Mouse (Mus musculus) bone marrow, adult 2 months (tissue): Measurements from ENCODE around the gene Naaladl1. TPM values are rescaled to one million over a fixed set of nuclear protein-coding genes. Genes with fewer than 3 reads are reported as not detected.

ENCODE experiments used
- H3K27ac ChIP-seq: fragments of 200-500 bp; 2 replicates; pipeline ENCODE4 v1.5.1; 2012; ENCODE audit warnings: low read depth, mild to moderate bottlenecking, control low read depth, inconsistent platforms, low read length; ENCODE audit not compliant: control insufficient read depth, poor library complexity, insufficient read depth
- H3K4me1 ChIP-seq: fragments of 200-500 bp; 2 replicates; pipeline ENCODE4 v1.6.1; 2011; ENCODE audit warnings: low read length; ENCODE audit not compliant: control insufficient read depth, insufficient read depth
- H3K4me3 ChIP-seq: fragments of 200-500 bp; replicated peaks from 2 replicates; pipeline ENCODE3; 2011; ENCODE audit warnings: mild to moderate bottlenecking, low read depth, low read length, control low read depth; ENCODE audit not compliant: control insufficient read depth
- CTCF ChIP-seq: fragments of 200-500 bp; IDR thresholded peaks from 2 replicates; pipeline ENCODE4 v1.5.1; 2011; ENCODE audit warnings: low read length, control low read depth; ENCODE audit not compliant: control insufficient read depth, insufficient read depth
- POLR2A ChIP-seq: fragments of 200-500 bp; IDR thresholded peaks from 2 replicates; pipeline ENCODE4 v1.6.1; 2011; ENCODE audit warnings: low read depth, mild to moderate bottlenecking, control low read depth, low read length, borderline replicate concordance; ENCODE audit not compliant: control insufficient read depth
- WGBS: fragments of 180-500 bp; shearing (Covaris S2); methylation state at CpG from one replicate; pipeline ENCODE4 v1.1.7; 2018; 5-methylcytosine and 5-hydroxymethylcytosine counted together
- polyA plus RNA-seq: library from polyadenylated mRNA; stranded (reverse); fragments of >200 nt; gene quantifications from 2 replicates; pipeline ENCODE4 v1.2.4, GENCODE M21; 2011; ENCODE audit warnings: low replicate concordance; ENCODE audit not compliant: missing spikeins, insufficient read depth, insufficient read length

Gene Naaladl1
- polyA plus RNA-seq, 1 experiment, result 5.2 TPM

DNA sequence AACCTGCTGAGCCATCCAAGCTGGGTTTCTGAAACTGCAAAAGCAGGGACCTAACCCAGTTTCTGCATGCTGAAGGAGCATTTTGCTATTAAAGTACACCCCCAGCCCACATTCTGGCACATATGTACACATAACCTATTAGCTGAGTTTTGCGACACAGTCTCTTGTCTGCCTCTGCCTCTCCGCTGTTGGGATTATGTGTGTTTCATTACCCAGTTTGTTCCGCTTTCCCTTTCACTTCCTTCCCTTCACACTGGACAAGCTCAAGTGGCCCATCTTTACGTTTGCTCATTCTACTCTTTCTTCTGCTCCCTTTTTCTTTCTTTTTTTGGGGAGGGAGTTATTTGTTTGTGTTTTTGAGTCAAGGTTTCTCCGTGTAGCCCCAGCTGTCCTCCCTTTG, 31.7 kb upstream of the Naaladl1 start:
- H3K4me3 ChIP-seq, result no peak overlapping the region
- H3K27ac ChIP-seq, result peak overlapping the region; percentile 47; the same call in 1 of the 2 replicates
- H3K4me1 ChIP-seq, result peaks cover 7% of the 10 kb centered on the region
- TF ChIP-seq POLR2A (no peak), CTCF (no peak)
- WGBS, result 57% methylated on average over 5 of the region's 5 CpGs

- Histone ChIP-seq H3K4me1 (peaks cover 6% of the 10 kb centered on the region), H3K4me3 (peak within 1 kb of the TSS; percentile 78), H3K27ac (peak within 1 kb of the TSS; percentile 79)
- WGBS, result 1% methylated on average over 33 of the region's 33 CpGs
- TF ChIP-seq POLR2A (peak; percentile 49; the same call in 1 of the 2 replicates), CTCF (no peak)
Observed at GRCm38 (mm10) chr19:6076564-6077393, 28.8 kb upstream of the Naaladl1 start, which contains the start of gene Vps51. Gene Vps51, minus strand, starts transcription at chr19:6077231.

DNA sequence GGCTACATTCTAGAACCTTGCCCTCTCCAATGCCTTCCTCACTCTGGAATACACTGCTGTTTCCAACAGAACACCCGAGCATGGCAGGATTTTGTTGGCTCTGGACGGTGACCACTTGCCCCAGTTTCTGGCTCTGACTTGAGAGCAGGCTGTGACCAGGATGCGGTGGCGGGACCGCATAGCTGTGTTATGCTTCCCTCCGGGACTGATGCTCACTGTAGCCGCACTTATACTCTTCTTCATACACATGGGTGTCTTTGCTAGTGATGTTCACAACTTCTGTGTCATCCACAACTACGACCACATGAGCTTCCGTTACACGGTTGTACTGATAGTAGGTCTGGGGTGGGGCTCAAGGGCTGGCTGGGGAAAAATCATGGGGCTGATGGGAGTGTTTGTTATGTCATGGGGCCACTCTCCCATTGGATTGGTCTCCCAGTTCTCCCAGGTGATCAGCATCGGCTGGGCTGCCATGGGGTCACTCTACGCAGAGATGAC, 25.6 kb upstream of the Naaladl1 start, which contains the start of gene Tmem262:
TSS of gene Tmem262 (plus strand) at position 51 of the 498 bp plus-strand sequence.
- Histone ChIP-seq H3K4me1 (peaks cover 4% of the 10 kb centered on the region), H3K4me3 (no peak within 1 kb of the TSS), H3K27ac (no peak within 1 kb of the TSS)
- no peak for TF ChIP-seq POLR2A
- TF ChIP-seq CTCF, result no peak
- WGBS, result 87% methylated on average over 12 of the region's 12 CpGs

- Histone ChIP-seq H3K4me1 (no peaks in the 10 kb centered on the region; the same call in 1 of the 2 replicates), H3K4me3 (no peak within 1 kb of the TSS), H3K27ac (no peak within 1 kb of the TSS)
- no peak for TF ChIP-seq POLR2A
- no peak for TF ChIP-seq CTCF
- WGBS, result 81% methylated on average over 9 of the region's 9 CpGs
Observed at GRCm38 (mm10) chr19:6082156-6082555, 23.4 kb upstream of the Naaladl1 start, which contains the start of gene Gm28374. Gene Gm28374, minus strand, starts transcription at chr19:6082256.

DNA sequence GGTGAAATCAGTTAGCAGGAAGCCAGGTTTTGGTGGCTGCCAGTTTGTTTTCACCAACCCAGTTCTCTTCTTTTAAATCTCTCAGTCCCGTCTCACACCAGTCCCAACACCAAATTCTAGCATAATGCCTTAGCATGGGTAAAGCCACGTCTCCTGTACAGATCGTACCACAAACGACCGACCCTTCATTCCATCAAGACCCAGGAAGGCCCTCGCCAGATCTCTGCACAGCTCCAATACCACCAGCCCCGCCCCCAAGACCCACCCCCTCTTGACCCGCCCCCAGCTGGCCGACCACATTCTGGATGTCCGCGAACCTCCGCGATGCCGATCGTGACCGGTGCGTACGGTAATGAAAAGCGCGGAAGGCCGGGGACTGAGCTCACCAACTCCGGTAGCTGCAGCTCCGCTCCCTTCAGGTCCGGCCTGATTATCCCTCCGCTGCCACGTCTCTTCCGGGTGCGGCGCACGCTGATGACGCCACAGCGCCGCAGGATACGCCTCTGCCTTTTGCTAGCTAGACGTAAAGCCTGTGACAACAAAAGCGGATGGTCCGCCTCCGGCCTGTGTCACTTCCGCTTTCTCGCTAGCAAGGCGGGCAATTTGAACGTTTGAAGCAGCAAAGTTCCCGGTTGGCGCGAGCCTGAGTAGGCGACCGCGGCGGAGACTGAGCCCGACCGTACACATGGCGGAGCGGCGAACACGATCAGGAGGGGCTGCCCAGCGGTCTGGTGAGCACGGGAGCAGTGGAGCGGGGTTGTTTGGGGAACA, 20.9 kb upstream of the Naaladl1 start, which contains the start of the genes Zfpl1 and Cdca5:
TSS of gene Zfpl1 (minus strand) at position 479 of the 771 bp plus-strand sequence.
TSS of gene Cdca5 (plus strand) at position 506 of the 771 bp plus-strand sequence.
- Histone ChIP-seq H3K4me1 (no peaks in the 10 kb centered on the region; the same call in 1 of the 2 replicates), H3K4me3 (peak within 1 kb of the TSS; percentile 71), H3K27ac (peak within 1 kb of the TSS; percentile 61)
- TF ChIP-seq CTCF (no peak; the same call in 1 of the 2 replicates), POLR2A (peak; percentile 82)
- under 1% methylated on average over 58 of the region's 58 CpGs for WGBS

GRCm38 (mm10) chr19:6085417-6085879, 20.1 kb upstream of the Naaladl1 start:
- no peak for TF ChIP-seq CTCF
- TF ChIP-seq POLR2A, result no peak
- WGBS, result under 1% methylated on average over 17 of the region's 17 CpGs
- peak overlapping the region; percentile 71 for H3K4me3 ChIP-seq
- peak overlapping the region; percentile 61 for H3K27ac ChIP-seq
- H3K4me1 ChIP-seq, result no peaks in the 10 kb centered on the region; the same call in 1 of the 2 replicates

DNA sequence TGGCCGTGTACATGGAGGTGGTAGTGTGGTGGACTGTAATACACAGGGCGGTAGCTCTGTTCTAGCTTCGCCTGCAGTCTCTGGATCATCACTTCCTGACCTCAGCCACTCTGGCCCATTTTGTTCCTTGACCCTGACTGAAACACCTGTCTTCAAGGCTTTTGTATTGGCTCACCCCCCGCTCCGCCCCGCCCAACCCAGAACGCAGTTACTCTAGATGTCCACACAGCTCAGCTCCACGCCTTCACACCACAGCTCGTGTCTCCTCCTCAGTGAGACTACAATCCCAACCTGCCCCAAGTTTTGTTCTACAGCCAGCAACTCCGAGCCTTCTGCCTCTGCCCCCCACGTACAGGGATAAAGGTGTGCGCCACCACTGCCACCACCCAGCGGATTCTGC, 16.7 kb upstream of the Naaladl1 start:
- no peaks in the 10 kb centered on the region; the same call in 1 of the 2 replicates for H3K4me1 ChIP-seq
- WGBS, result 95% methylated on average over 13 of the region's 13 CpGs
- H3K27ac ChIP-seq, result no peak overlapping the region
- H3K4me3 ChIP-seq, result no peak overlapping the region
- no peak for TF ChIP-seq CTCF
- TF ChIP-seq POLR2A, result no peak
